Mouse (Mus musculus) brain, embryonic 14.5 days (tissue): ENCODE results near the gene Nudcd3.

Experiments used
- CTCF ChIP-seq: fragments of 200-500 bp; IDR thresholded peaks from 2 replicates; pipeline ENCODE4 v1.5.1; 2012; ENCODE audit warnings: inconsistent platforms, mild to moderate bottlenecking, moderate library complexity, borderline replicate concordance; ENCODE audit not compliant: insufficient read depth, insufficient read length; ENCODE audit errors: extremely low read depth
- POLR2A ChIP-seq: fragments of 200-500 bp; IDR thresholded peaks from 2 replicates; pipeline ENCODE4 v1.6.1; 2012; ENCODE audit warnings: mild to moderate bottlenecking, inconsistent platforms, borderline replicate concordance; ENCODE audit not compliant: poor library complexity, insufficient read depth, insufficient read length, severe bottlenecking; ENCODE audit errors: extremely low read depth

GRCm38 (mm10) chr11:6117956-6118355 lies 82.3 kb downstream of the Nudcd3 start:
- TF ChIP-seq CTCF (no peak), POLR2A (no peak)
